Mouse (Mus musculus) lung, postnatal 0 days (tissue): Measurements from ENCODE around the gene Extl1.

ENCODE experiments used
- CTCF ChIP-seq: IDR thresholded peaks from 2 replicates; pipeline ENCODE4 v1.5.1; 2016; ENCODE audit warnings: antibody characterized with exemption, mild to moderate bottlenecking
- EP300 ChIP-seq: IDR thresholded peaks from 2 replicates; pipeline ENCODE4 v1.6.1; 2016; ENCODE audit warnings: antibody characterized with exemption, mild to moderate bottlenecking, control low read depth

GRCm38 (mm10) chr4:134345802-134346201, 37.8 kb downstream of the Extl1 start:
- TF ChIP-seq CTCF, result no peak
- TF ChIP-seq EP300, result no peak
